Mouse (Mus musculus): Measurements from ENCODE around the gene Zfhx2.

Gene Zfhx2

DNA sequence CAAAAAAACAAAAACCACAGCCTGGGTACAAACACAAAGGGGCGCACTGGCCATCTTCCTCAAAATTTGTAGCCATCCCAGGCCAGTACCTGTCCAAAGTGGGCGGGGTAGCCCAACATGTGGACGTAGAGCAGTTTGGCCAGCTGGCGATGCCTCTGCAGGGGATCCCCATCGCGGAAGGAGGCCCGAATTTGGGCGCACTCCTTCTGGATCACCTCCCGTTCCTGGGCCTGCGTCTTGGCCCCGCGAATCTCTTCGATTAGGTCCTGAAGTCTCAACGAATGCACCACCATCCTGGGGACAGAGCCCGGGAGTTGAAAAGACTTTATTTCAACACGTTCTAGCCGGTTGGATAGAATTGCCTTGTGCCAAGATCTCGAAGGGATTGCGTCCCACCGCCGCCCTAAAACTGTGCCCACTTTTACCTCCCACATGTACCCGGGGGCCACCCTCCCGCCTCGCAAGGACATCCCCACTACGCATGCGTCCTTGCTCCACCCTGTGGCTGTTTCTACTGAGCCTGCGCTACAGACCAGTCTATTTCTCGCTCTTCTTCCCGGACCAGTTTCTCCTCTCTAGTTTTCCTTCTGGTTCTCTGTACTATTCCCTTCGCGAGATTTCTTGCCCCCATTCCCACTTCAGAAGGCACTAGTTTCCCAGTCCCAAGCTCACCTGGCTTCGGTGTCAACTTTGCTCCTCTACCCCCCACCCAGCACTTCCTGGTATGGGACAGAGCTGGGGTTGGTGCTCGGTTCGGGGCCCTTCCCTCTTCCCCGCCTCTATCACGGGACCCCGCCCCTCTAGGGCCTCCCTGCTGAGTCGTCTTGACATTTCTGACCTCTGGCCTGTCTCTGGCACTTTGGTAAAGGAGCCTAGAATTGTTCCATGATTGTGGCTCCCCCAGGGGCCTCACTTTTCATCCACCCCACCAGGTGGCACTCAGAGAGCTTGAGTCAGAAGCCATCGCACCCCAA is 14.0 kb upstream of the Zfhx2 start, which contains the start of gene Ap1g2:
Gene Ap1g2, minus strand, starts transcription at position 758 of the 974 bp plus-strand sequence.
- in situ Hi-C loops (cut with MboI, MseI), result no loop called here

DNA sequence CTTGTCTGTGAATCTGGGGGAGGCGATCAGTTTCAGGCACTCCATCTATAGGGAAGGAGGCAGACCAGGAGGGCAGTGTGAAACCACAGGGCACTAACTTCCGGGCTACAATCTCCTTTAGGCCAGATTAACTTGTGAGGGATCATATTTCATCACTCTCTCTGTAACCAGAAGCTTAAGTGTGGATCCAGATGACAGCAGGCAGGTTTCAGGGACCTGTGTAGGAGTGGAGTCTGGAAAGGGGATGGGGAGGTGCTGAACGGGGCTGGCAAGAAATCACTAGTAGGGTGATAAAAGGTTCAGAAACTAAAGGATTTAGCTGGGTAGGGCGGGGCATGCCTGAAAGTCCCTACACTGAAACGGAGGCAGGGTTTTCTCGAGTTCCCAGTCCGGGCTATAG is 13.3 kb upstream of the Zfhx2 start:
- in situ Hi-C loops (cut with MboI, MseI), result no loop called here

DNA sequence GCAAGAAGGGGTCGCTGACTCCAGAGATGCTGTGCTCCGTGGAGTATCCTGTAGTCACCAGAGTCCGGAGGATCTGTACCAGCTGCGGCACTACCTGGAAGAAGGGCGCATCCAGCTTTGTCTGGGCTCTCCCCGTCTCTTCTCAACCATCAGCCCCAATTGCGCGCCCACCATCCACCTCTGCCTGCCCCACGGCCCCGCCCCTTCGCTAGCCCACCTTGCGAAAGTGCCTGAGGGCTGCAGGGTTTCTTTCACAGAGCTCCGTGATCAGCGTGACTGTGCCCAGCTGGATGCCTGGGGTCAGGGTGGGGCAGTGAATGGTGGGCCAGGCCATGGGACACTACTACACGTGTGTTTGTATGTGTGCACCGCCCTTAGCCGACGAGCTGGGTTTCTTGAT is 12.2 kb upstream of the Zfhx2 start:
- in situ Hi-C loops (cut with MboI, MseI), result no loop called here

GRCm38 (mm10) chr14:55102253-55102785 is 10.2 kb upstream of the Zfhx2 start:
- in situ Hi-C loops (cut with MboI, MseI), result no loop called here

DNA sequence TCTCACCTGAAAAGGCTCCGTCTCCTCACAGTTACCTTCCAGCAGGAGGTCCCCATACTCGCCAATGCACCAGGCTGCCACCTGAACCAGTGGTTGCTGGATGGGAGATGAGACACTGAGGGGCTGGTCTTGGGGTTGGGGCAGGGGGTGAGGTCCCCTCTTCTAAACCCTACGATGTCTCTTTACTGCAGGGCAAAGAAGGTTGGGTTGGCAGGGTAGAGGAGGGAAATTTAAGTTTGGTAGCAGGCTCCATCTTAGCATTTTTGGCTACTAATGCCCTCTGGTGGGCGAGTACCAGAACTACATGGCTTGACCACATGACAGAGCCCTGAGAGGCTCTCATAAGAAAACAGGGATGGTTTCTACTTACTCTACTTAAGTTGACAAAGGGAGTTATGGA is 9.5 kb upstream of the Zfhx2 start:
- in situ Hi-C loops (cut with MboI, MseI), result no loop called here

DNA sequence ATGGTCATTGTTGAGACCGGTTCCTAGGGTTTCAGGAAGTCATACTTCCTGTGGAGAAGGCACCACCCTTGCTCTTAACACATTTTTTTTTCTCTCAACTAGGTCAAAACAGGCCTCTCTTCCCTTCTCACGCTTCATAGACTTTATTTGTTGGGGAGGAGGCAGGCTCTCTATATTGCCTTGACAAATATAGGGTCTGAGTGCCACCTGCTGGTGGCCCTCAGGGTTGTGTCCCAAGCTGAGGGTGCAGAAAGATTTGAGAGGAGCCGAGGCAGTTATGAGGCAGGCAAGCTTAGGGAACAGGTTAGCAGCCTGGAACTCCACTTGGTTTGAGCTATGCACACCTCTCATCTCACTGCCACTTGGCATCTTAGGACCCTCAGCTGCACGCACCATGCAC is 5.9 kb upstream of the Zfhx2 start:
- in situ Hi-C loops (cut with MboI, MseI), result no loop called here

DNA sequence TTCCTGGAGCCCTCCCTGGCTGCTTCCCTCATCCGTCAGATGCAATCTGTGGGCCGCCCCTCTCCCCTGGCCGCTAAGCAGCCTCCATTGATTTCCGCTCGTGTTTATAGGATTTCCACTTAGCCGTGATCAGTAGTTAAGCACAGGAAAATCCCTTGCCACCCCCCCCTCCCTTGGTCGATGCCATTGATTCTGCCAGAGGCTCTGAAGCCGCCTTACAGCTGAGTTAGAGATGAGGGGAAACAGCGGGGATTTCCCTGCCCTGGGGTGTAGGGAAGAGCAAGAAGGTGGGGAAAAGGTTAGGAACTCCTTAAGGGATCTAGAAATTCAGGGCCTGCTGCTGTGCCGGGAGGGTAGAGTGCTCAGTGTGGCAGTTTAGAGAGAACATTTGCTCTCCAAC is 5.5 kb upstream of the Zfhx2 start:
- in situ Hi-C loops (cut with MboI, MseI), result no loop called here

- in situ Hi-C loops (cut with MboI, MseI), result no loop called here
Measured at GRCm38 (mm10) chr14:55096573-55097087, 4.5 kb upstream of the Zfhx2 start.

- in situ Hi-C loops (cut with MboI, MseI), result no loop called here
Measured at GRCm38 (mm10) chr14:55095671-55096070, 3.5 kb upstream of the Zfhx2 start.

- in situ Hi-C loops (cut with MboI, MseI), result no loop called here
Measured at GRCm38 (mm10) chr14:55095263-55095662, 3.1 kb upstream of the Zfhx2 start.

- in situ Hi-C loops (cut with MboI, MseI), result no loop called here
Measured at GRCm38 (mm10) chr14:55094704-55095231, 2.6 kb upstream of the Zfhx2 start, which contains the start of gene Thtpa. Gene Thtpa (plus strand): TSS chr14:55094784.

DNA sequence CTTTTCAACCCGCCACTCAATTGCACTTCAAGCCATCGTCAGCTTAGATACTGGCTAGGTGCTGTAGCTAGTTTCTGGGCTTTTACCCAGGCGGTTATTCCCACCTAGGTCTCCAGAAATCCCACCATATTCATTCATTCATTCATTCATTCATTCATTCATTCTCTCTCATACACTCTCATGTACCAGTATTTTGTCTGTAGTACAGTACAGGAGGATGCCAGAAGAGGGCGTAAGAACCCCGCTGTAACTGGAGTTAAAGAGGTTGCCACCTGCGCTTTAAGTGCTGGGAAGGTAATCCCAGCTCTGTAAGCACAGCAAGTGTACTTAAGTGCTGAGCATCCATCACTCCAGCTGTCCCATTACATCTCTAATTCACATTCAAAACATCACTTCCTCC is 1.8 kb upstream of the Zfhx2 start:
- in situ Hi-C loops (cut with MboI, MseI), result no loop called here

DNA sequence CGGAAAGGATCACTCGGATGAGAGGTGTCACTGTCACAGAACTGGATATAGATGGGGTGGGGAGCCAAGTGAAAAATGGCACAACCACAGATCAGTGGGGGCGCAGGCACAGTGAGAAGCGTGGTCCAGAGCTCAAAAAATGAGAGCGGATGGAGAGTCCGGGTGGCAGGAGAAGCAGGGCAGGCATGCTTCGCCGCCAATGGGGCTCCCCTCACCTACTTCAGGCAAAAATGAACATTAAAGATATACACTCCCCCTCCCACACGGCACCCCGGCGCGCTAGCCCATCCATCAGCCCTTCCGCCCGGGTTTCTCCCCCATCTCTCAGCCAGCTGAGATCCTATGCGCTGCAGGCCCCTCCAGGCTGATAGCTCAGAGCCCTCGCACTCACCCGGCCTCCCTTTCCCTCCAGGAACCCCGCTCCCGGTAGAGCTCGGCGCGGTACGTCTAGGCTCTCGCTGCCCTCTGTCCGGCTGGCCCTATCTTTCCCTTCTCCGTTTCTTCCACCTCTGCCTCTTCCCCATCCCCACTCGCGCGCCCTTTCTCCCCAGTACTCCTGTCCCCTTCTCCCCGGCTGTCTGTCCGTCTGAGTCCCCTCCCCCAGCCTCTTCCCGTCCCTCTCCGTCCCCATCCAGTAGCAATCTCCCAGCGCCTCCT is 787 bp downstream of the Zfhx2 start:
- in situ Hi-C loops (cut with MboI, MseI), result no loop called here

DNA sequence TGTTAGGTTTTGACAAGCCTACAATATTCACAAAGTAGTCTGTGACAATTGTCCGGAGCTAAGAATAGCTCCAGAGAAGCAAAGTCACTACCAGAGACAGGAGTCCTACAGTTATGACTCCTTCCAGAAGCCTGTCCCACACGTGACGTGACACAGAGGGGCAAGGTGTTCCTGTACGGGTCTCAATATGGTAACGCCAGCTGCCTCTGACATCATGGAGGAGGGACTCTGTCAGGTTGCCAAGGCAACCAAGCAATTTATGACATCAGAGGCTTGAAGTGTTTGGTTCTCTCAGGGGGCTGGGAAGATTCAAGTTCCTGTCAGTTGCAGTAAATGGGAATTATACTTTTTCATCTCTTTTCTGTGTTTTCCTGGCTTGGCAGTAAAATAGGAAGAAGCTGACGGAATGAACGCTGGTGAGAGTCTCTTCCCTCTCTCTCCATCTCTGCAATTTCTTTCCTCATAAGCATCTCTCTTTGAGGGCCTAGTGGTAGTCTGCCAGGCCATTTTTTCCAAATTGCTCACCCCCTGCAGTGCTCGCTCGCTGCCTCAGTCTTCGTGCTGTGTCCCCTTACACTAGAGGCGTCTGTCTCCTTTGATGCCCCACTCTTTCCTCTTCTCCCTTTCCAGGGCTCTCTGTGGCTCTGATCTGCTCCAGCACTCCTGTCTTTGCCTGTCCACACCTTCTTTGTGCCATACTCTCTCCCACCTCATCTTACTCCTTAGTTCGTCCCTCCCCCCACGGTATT is 2.8 kb downstream of the Zfhx2 start:
- in situ Hi-C loops (cut with MboI, MseI), result no loop called here

- in situ Hi-C loops (cut with MboI, MseI), result no loop called here
Measured at GRCm38 (mm10) chr14:55086009-55086514, 6.1 kb downstream of the Zfhx2 start.

- in situ Hi-C loops (cut with MboI, MseI), result no loop called here
Measured at GRCm38 (mm10) chr14:55085324-55086008, 6.7 kb downstream of the Zfhx2 start.

DNA sequence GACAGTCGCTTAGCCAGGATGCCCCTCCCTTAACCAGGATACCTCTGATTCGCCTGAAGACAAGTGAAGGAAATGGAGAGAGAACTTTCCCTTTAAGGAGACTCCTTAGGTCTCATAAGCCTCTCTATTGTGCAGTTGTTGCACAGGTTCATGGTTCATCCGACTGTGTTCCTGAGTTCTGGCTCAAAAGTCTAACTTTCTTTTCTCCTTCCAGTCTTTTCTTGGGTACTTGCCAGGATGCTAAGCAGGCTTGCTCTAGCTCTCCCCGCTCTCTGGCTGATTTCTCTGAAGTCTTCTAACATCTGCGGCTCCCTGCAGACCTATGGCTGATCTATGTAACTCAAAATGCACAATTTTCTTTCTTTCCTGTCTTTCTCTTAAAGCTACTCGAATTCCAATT is 8.6 kb downstream of the Zfhx2 start:
- in situ Hi-C loops (cut with MboI, MseI), result no loop called here

DNA sequence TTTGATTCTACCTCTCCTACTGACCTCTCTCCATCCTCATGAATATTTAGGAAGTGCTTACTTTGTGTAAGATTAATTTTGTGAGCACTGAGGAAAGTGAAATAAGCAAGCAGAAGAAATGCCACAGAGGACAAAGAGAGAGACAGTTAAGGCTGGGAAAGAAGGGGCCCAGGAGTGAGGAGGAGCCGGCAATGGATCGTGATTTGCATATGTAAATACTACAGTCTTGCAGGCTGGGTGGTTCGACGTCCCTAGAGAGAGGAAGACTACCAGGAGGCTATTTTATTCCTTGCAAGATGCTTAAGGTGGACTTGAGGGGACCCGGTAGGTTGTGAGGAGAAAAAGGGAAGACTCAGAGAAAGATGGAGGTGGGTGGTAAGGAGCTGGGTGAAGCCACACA is 11.0 kb downstream of the Zfhx2 start:
- in situ Hi-C loops (cut with MboI, MseI), result no loop called here

DNA sequence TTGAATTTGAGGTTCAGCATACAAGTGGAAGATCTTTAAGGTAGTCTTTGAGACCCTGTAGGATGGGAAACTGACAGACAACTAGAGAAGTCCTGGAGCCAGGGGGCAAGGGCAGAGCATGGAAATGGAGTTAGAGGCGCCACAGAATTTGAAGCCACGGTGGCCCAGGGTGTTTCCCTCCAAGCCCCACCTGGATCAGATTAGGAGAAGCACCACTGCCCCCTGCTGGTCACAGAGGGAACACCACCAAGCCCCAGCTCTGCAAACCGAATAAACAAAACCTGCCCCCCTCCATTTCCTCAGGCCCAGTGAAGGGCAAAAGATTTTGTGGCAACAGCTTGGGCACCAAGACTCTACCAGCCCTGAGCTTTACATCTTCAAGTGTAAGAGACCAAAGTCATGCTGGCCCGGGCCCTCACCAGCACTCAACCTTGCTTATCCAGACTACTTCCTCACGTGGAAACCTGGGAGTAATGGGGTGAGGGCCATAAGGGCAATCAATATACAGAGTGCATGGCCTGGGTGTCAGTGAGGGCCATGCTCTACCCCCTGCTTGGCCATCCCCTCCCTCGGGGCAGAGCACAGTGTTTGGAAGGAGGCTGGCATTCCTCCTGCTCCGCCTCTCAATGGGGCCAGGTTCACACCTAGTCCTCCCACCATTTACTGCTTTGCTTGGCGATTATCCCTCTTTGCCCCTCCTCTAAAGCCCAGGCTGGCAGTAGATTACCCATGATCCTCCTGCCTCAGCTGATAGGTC is 12.7 kb downstream of the Zfhx2 start:
- in situ Hi-C loops (cut with MboI, MseI), result loop anchor here (5.0 kb wide), 1 partner anchor 52 kb away; no protein-coding TSS in a partner anchor

All from regulatory T cell (primary cell).